Mouse (Mus musculus): ENCODE results near the gene Hrh3. TPM values are rescaled to one million over a fixed set of nuclear protein-coding genes. Genes with fewer than 3 reads are reported as not detected.

Hrh3 gene
- polyA plus RNA-seq, 1 experiment, result 0.17 TPM

GRCm38 (mm10) chr2:180083063-180083462, 21.2 kb downstream of the Hrh3 start:
- no peaks in the 10 kb centered on the region for H3K36me3 ChIP-seq (ENCODE audit: control insufficient read depth, insufficient read depth, low read length)

GRCm38 (mm10) chr2:180080680-180081079, 23.6 kb downstream of the Hrh3 start:
- WGBS, result 81% methylated on average over 8 of the region's 8 CpGs
- no peaks in the 10 kb centered on the region for H3K36me3 ChIP-seq (ENCODE audit: control insufficient read depth, insufficient read depth, low read length)
- TF ChIP-seq POLR2A (IDR thresholded peaks at IDR 0.05; ENCODE audit: low read depth, low read length), result no peak
- TF ChIP-seq CTCF (conservative IDR thresholded peaks at IDR 0.05; ENCODE audit: insufficient read depth, insufficient read length, low read depth, low read length), result no peak

More at GRCm38 (mm10) chr2:180083063-180083462, 21.2 kb downstream of the Hrh3 start:
- H3K27ac ChIP-seq (ENCODE audit: insufficient read depth, low read depth, low read length), result no peak overlapping the region
- 88% methylated on average over 10 of the region's 10 CpGs for WGBS
- no peak overlapping the region for H3K4me3 ChIP-seq (ENCODE audit: insufficient read depth, low read depth, low read length)
- H3K27me3 ChIP-seq (replicated peaks; ENCODE audit: control insufficient read depth, insufficient read depth, low read length), result no peaks in the 10 kb centered on the region
- H3K4me1 ChIP-seq (ENCODE audit: control insufficient read depth, insufficient read depth, low read length), result no peaks in the 10 kb centered on the region
- TF ChIP-seq POLR2A (IDR thresholded peaks at IDR 0.05; ENCODE audit: low read depth, low read length) (no peak), CTCF (conservative IDR thresholded peaks at IDR 0.05; ENCODE audit: insufficient read depth, insufficient read length, low read depth, low read length) (no peak)
- DNase-seq, result no peak

DNA sequence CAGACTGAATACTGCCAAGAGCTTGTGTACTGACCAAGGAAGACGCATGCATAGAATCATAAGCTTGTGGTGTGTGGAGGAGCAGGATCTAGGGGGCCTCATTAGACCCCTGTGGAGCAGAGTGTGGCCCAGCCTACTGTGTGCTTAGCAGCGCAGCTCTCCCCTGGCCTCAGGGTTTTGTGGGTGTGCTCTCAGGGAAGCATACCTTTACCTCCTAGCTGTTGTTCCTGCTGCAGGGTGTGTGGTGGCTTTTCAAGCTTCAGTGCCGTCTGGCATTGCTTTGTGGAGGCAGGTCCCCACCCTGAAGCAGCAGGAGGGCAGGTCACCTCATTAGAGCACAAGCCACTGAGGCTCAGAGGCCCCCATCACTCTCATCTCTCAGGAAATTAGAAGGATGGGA, 26.7 kb downstream of the Hrh3 start:
- Histone ChIP-seq H3K27me3 (replicated peaks; ENCODE audit: control insufficient read depth, insufficient read depth, low read length) (no peaks in the 10 kb centered on the region), H3K4me3 (ENCODE audit: insufficient read depth, low read depth, low read length) (no peak overlapping the region), H3K27ac (ENCODE audit: insufficient read depth, low read depth, low read length) (no peak overlapping the region), H3K36me3 (ENCODE audit: control insufficient read depth, insufficient read depth, low read length) (no peaks in the 10 kb centered on the region), H3K4me1 (ENCODE audit: control insufficient read depth, insufficient read depth, low read length) (no peaks in the 10 kb centered on the region)
- no peak for TF ChIP-seq CTCF (conservative IDR thresholded peaks at IDR 0.05; ENCODE audit: insufficient read depth, insufficient read length, low read depth, low read length)
- TF ChIP-seq POLR2A (IDR thresholded peaks at IDR 0.05; ENCODE audit: low read depth, low read length), result no peak
- DNase-seq, result no peak
- WGBS, result 86% methylated on average over 3 of the region's 3 CpGs

More at GRCm38 (mm10) chr2:180080680-180081079, 23.6 kb downstream of the Hrh3 start:
- H3K4me1 ChIP-seq (ENCODE audit: control insufficient read depth, insufficient read depth, low read length), result no peaks in the 10 kb centered on the region
- no peak for DNase-seq
- no peaks in the 10 kb centered on the region for H3K27me3 ChIP-seq (replicated peaks; ENCODE audit: control insufficient read depth, insufficient read depth, low read length)
- H3K4me3 ChIP-seq (ENCODE audit: insufficient read depth, low read depth, low read length), result no peak overlapping the region
- H3K27ac ChIP-seq (ENCODE audit: insufficient read depth, low read depth, low read length), result no peak overlapping the region

DNA sequence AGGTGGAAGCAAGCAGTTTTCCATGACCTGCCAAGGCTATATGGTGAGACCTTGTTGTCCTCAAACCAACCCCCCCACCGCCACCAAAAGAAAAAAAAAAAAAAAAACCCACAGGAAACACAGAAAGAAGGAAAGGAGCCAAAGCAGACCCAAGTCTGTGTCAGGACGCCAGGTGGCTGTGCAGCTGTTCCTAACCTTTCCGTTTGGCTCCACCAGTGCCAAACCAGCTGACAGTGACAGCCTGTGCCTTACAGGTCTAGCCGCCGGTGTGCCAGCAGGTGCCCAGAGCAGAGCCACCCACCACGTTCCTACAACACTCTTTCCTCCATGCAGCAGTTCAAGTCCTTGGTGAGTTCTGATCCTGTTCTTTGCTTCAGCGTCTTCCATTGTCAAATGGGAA, 31.4 kb downstream of the Hrh3 start:
- DNase-seq, result no peak
- Histone ChIP-seq H3K27ac (ENCODE audit: insufficient read depth, low read depth, low read length) (no peak overlapping the region), H3K27me3 (replicated peaks; ENCODE audit: control insufficient read depth, insufficient read depth, low read length) (no peaks in the 10 kb centered on the region), H3K4me1 (ENCODE audit: control insufficient read depth, insufficient read depth, low read length) (peaks cover 7% of the 10 kb centered on the region), H3K36me3 (ENCODE audit: control insufficient read depth, insufficient read depth, low read length) (no peaks in the 10 kb centered on the region), H3K4me3 (ENCODE audit: insufficient read depth, low read depth, low read length) (no peak overlapping the region)
- TF ChIP-seq POLR2A (IDR thresholded peaks at IDR 0.05; ENCODE audit: low read depth, low read length) (no peak), CTCF (conservative IDR thresholded peaks at IDR 0.05; ENCODE audit: insufficient read depth, insufficient read length, low read depth, low read length) (no peak)
- WGBS, result 92% methylated on average over 7 of the region's 7 CpGs

DNA sequence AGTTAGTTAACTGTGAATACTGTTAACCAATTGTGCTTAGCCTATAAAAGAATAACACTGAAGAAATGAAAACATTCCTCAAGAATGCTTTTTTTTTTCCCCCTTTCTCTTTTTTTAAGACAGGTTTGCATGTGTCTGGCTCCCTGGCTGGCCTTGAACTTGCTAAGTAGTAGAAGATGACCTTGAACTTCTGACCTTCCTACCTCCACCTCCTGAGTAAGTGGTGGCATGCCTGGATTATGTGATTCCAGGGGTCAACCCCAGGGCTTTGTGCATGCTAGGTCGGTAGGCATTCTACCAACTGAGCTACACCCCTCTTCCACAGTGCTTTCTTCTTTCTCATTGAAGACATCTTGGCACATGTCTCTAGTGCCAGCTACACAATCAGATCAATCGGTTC, 32.6 kb downstream of the Hrh3 start:
- H3K4me3 ChIP-seq (ENCODE audit: insufficient read depth, low read depth, low read length), result no peak overlapping the region
- 69% methylated on average over 2 of the region's 2 CpGs for WGBS
- no peaks in the 10 kb centered on the region for H3K36me3 ChIP-seq (ENCODE audit: control insufficient read depth, insufficient read depth, low read length)
- no peaks in the 10 kb centered on the region for H3K27me3 ChIP-seq (replicated peaks; ENCODE audit: control insufficient read depth, insufficient read depth, low read length)
- TF ChIP-seq CTCF (conservative IDR thresholded peaks at IDR 0.05; ENCODE audit: insufficient read depth, insufficient read length, low read depth, low read length), result no peak
- TF ChIP-seq POLR2A (IDR thresholded peaks at IDR 0.05; ENCODE audit: low read depth, low read length), result no peak
- no peak for DNase-seq
- no peak overlapping the region for H3K27ac ChIP-seq (ENCODE audit: insufficient read depth, low read depth, low read length)
- peaks cover 7% of the 10 kb centered on the region for H3K4me1 ChIP-seq (ENCODE audit: control insufficient read depth, insufficient read depth, low read length)

GRCm38 (mm10) chr2:180070481-180071453, 33.5 kb downstream of the Hrh3 start, which contains the start of gene Mtg2:
TSS of gene Mtg2 (plus strand) at chr2:180070588.
- Histone ChIP-seq H3K36me3 (ENCODE audit: control insufficient read depth, insufficient read depth, low read length) (no peaks in the 10 kb centered on the region), H3K4me3 (ENCODE audit: insufficient read depth, low read depth, low read length) (peak within 1 kb of the TSS; percentile 87), H3K27me3 (replicated peaks; ENCODE audit: control insufficient read depth, insufficient read depth, low read length) (no peaks in the 10 kb centered on the region), H3K27ac (ENCODE audit: insufficient read depth, low read depth, low read length) (peak within 1 kb of the TSS; percentile 62), H3K4me1 (ENCODE audit: control insufficient read depth, insufficient read depth, low read length) (peaks cover 7% of the 10 kb centered on the region)
- peak; percentile 97 for DNase-seq
- TF ChIP-seq POLR2A (IDR thresholded peaks at IDR 0.05; ENCODE audit: low read depth, low read length) (peak; percentile 47), CTCF (conservative IDR thresholded peaks at IDR 0.05; ENCODE audit: insufficient read depth, insufficient read length, low read depth, low read length) (no peak)
- WGBS, result 3% methylated on average over 57 of the region's 58 CpGs

- 27% methylated on average over 20 of the region's 20 CpGs for WGBS
- no peak for TF ChIP-seq CTCF (conservative IDR thresholded peaks at IDR 0.05; ENCODE audit: insufficient read depth, insufficient read length, low read depth, low read length)
- TF ChIP-seq POLR2A (IDR thresholded peaks at IDR 0.05; ENCODE audit: low read depth, low read length), result no peak
- DNase-seq, result no peak
- H3K27ac ChIP-seq (ENCODE audit: insufficient read depth, low read depth, low read length), result peak overlapping the region; percentile 62
- peaks cover 7% of the 10 kb centered on the region for H3K4me1 ChIP-seq (ENCODE audit: control insufficient read depth, insufficient read depth, low read length)
- H3K4me3 ChIP-seq (ENCODE audit: insufficient read depth, low read depth, low read length), result peak overlapping the region; percentile 87
- no peaks in the 10 kb centered on the region for H3K36me3 ChIP-seq (ENCODE audit: control insufficient read depth, insufficient read depth, low read length)
- no peaks in the 10 kb centered on the region for H3K27me3 ChIP-seq (replicated peaks; ENCODE audit: control insufficient read depth, insufficient read depth, low read length)
Observed at GRCm38 (mm10) chr2:180069770-180070480, 34.4 kb downstream of the Hrh3 start.
